Mouse (Mus musculus) retina, embryonic 14.5 days (tissue): ENCODE results near the gene Oscp1.

ENCODE experiments used
- DNase-seq: peaks from one replicate; pipeline ENCODE4 v3.0.0-alpha.2; 2015; ENCODE audit warnings: low spot score

Gene Oscp1

GRCm38 (mm10) chr4:126110374-126111152 lies 52.2 kb downstream of the Oscp1 start:
- peak; percentile 56 for DNase-seq

GRCm38 (mm10) chr4:126111153-126111549 lies 52.8 kb downstream of the Oscp1 start:
- DNase-seq, result no peak

- no peak for DNase-seq
These were observed 54.9 kb downstream of the Oscp1 start for GRCm38 (mm10) chr4:126113243-126113642.

- peak; percentile 79 for DNase-seq
These were observed 55.6 kb downstream of the Oscp1 start for GRCm38 (mm10) chr4:126113943-126114342.

- DNase-seq, result no peak
These were observed 57.0 kb downstream of the Oscp1 start for GRCm38 (mm10) chr4:126115411-126115810.

GRCm38 (mm10) chr4:126115871-126116521 lies 57.6 kb downstream of the Oscp1 start:
- DNase-seq, result no peak

GRCm38 (mm10) chr4:126117116-126117515 lies 58.8 kb downstream of the Oscp1 start:
- no peak for DNase-seq

GRCm38 (mm10) chr4:126118651-126119050 lies 60.3 kb downstream of the Oscp1 start:
- DNase-seq, result no peak

- no peak for DNase-seq
These were observed 60.7 kb downstream of the Oscp1 start for GRCm38 (mm10) chr4:126119051-126119450.

- no peak for DNase-seq
These were observed 61.7 kb downstream of the Oscp1 start for GRCm38 (mm10) chr4:126120052-126120451.

GRCm38 (mm10) chr4:126120506-126120905 lies 62.1 kb downstream of the Oscp1 start:
- no peak for DNase-seq

GRCm38 (mm10) chr4:126123309-126124040 lies 65.1 kb downstream of the Oscp1 start:
- DNase-seq, result no peak

GRCm38 (mm10) chr4:126130502-126130901 lies 72.1 kb downstream of the Oscp1 start:
- no peak for DNase-seq

GRCm38 (mm10) chr4:126131290-126132121 lies 73.1 kb downstream of the Oscp1 start:
- peak; percentile 55 for DNase-seq

- DNase-seq, result no peak
These were observed 74.4 kb downstream of the Oscp1 start for GRCm38 (mm10) chr4:126132636-126133264.

- DNase-seq, result no peak
These were observed 75.9 kb downstream of the Oscp1 start for GRCm38 (mm10) chr4:126134236-126134635.

- no peak for DNase-seq
These were observed 76.3 kb downstream of the Oscp1 start for GRCm38 (mm10) chr4:126134639-126135038.

GRCm38 (mm10) chr4:126137773-126138172 lies 79.4 kb downstream of the Oscp1 start:
- DNase-seq, result no peak

- DNase-seq, result no peak
These were observed 82.7 kb downstream of the Oscp1 start for GRCm38 (mm10) chr4:126141021-126141420.
